Mouse (Mus musculus) heart, embryonic 14.5 days (tissue): ENCODE measurements around the gene Focad. TPM values are rescaled to one million over a fixed set of nuclear protein-coding genes. Genes with fewer than 3 reads are reported as not detected.
"Not testable (repeated sequence)": the region's sequence is repeated elsewhere in the genome, so short reads cannot be mapped to it uniquely, and the experiment has no call there.

ENCODE experiments used
- ATAC-seq: fragments of 200-750 bp; cut with Nextera tagmentation; 2 replicates; pipeline ENCODE4 v1.8.0; 2017; ENCODE audit warnings: low read depth, moderate TSS enrichment; ENCODE audit not compliant: insufficient number of reproducible peaks, insufficient read depth, low FRiP score
- H3K27ac ChIP-seq, 2 experiments: fragments of 200-500 bp in 1 of 2; fragments of 300-500 bp in 1 of 2; sonication (generic) in 1 of 2; replicated peaks in 1 of 2; 2 replicates each; pipeline ENCODE4 v1.5.1; 2012 to 2014; ENCODE audit warnings: low read depth in 2 of 2, low read length in 2 of 2, control low read depth in 1 of 2, mild to moderate bottlenecking in 1 of 2, mixed read lengths in 1 of 2; ENCODE audit not compliant: control insufficient read depth in 1 of 2, insufficient read depth in 1 of 2
- H3K27me3 ChIP-seq: fragments of 300-500 bp; sonication (generic); 2 replicates; pipeline ENCODE4 v1.6.1; 2014; ENCODE audit warnings: mild to moderate bottlenecking, low read length, control low read depth; ENCODE audit not compliant: control insufficient read depth, insufficient read depth
- H3K36me3 ChIP-seq: fragments of 300-500 bp; sonication (generic); 2 replicates; pipeline ENCODE4 v1.6.1; 2014; ENCODE audit warnings: mild to moderate bottlenecking, control low read depth, low read length, mixed read lengths; ENCODE audit not compliant: control insufficient read depth, insufficient read depth
- H3K4me1 ChIP-seq, 2 experiments: fragments of 200-500 bp in 1 of 2; fragments of 300-500 bp in 1 of 2; sonication (generic) in 1 of 2; 2 replicates each; pipeline ENCODE4 v1.6.1; 2012 to 2014; ENCODE audit warnings: low read length in 2 of 2, control low read depth in 1 of 2, mixed read lengths in 1 of 2; ENCODE audit not compliant: control insufficient read depth in 2 of 2, insufficient read depth in 2 of 2
- H3K4me2 ChIP-seq: fragments of 300-500 bp; sonication (generic); 2 replicates; pipeline ENCODE4 v1.6.1; 2014; ENCODE audit warnings: mild to moderate bottlenecking, low read length
- H3K4me3 ChIP-seq, 2 experiments: fragments of 200-500 bp in 1 of 2; fragments of 300-500 bp in 1 of 2; sonication (generic) in 1 of 2; 2 replicates each; pipeline ENCODE4 v1.5.1; 2012 to 2014; ENCODE audit warnings: low read length in 2 of 2, mild to moderate bottlenecking in 2 of 2, control low read depth in 1 of 2, low read depth in 1 of 2, moderate library complexity in 1 of 2; ENCODE audit not compliant: control insufficient read depth in 1 of 2, insufficient read depth in 1 of 2
- H3K9ac ChIP-seq: fragments of 300-500 bp; sonication (generic); 2 replicates; pipeline ENCODE4 v1.6.1; 2014; ENCODE audit warnings: mild to moderate bottlenecking, low read length
- H3K9me3 ChIP-seq: fragments of 300-500 bp; sonication (generic); 2 replicates; pipeline ENCODE4 v1.6.1; 2016; ENCODE audit warnings: low read length, control low read depth; ENCODE audit not compliant: control insufficient read depth
- WGBS: fragments of 180-500 bp; shearing (Covaris S2); extraction: QIAGEN DNeasy Blood & Tissue Kit; methylation state at CpG from one replicate; pipeline ENCODE4 v1.1.7; 2014; 5-methylcytosine and 5-hydroxymethylcytosine counted together
- polyA plus RNA-seq: library from polyadenylated mRNA; unstranded; fragments of >200 nt; fragmentation: Nextera tagmentation; extraction: Ambion mirVana; gene quantifications from 2 replicates; pipeline ENCODE4 v1.2.1, GENCODE M21; 2014

The Focad gene
- polyA plus RNA-seq, 1 experiment from 2014 or later: 9.8 TPM

- 87% methylated on average over 6 of the region's 6 CpGs for WGBS
- Histone ChIP-seq H3K36me3 (no peaks in the 10 kb centered on the region), H3K9me3 (no peaks in the 10 kb centered on the region), H3K4me3 (no peak overlapping the region), H3K4me1 (no peaks in the 10 kb centered on the region), H3K27ac (no peak overlapping the region), H3K27me3 (no peaks in the 10 kb centered on the region), H3K4me2 (no peak overlapping the region), H3K9ac (no peak overlapping the region)
- no peak for ATAC-seq
Observed at GRCm38 (mm10) chr4:88369951-88370350, 275.5 kb downstream of the Focad start.

- H3K4me2 ChIP-seq: no peak overlapping the region
- WGBS: 94% methylated on average over 8 of the region's 8 CpGs
- H3K9me3 ChIP-seq: no peaks in the 10 kb centered on the region
Observed at GRCm38 (mm10) chr4:88370819-88371218, 276.4 kb downstream of the Focad start.

GRCm38 (mm10) chr4:88372293-88373224 is 278.1 kb downstream of the Focad start:
- no peaks in the 10 kb centered on the region for H3K36me3 ChIP-seq
- H3K4me3 ChIP-seq: no peak overlapping the region
- H3K27me3 ChIP-seq: no peaks in the 10 kb centered on the region
- no peak overlapping the region for H3K4me2 ChIP-seq
- no peak overlapping the region for H3K9ac ChIP-seq
- ATAC-seq: no peak
- no peaks in the 10 kb centered on the region for H3K4me1 ChIP-seq
- no peak overlapping the region for H3K27ac ChIP-seq
- H3K9me3 ChIP-seq: no peaks in the 10 kb centered on the region
- WGBS: 82% methylated on average over 18 of the region's 18 CpGs

More at GRCm38 (mm10) chr4:88370819-88371218, 276.4 kb downstream of the Focad start:
- Histone ChIP-seq H3K27ac (no peak overlapping the region), H3K4me1 (no peaks in the 10 kb centered on the region), H3K36me3 (no peaks in the 10 kb centered on the region), H3K9ac (no peak overlapping the region), H3K4me3 (no peak overlapping the region), H3K27me3 (no peaks in the 10 kb centered on the region)
- no peak for ATAC-seq

- no peak overlapping the region for H3K4me3 ChIP-seq
- no peak for ATAC-seq
- H3K9ac ChIP-seq: no peak overlapping the region
- whole genome bisulfite sequencing: 60% methylated on average over 1 of the region's 1 CpGs
- H3K4me1 ChIP-seq: peaks cover 0 to 7% of the 10 kb centered on the region in 2 experiments; a peak in 1 of 4 replicates
- no peak overlapping the region for H3K4me2 ChIP-seq
- H3K36me3 ChIP-seq: no peaks in the 10 kb centered on the region
- H3K27me3 ChIP-seq: no peaks in the 10 kb centered on the region
- H3K27ac ChIP-seq: no peak overlapping the region
- no peaks in the 10 kb centered on the region for H3K9me3 ChIP-seq
Observed at GRCm38 (mm10) chr4:88390036-88390435, 295.6 kb downstream of the Focad start.

GRCm38 (mm10) chr4:88390596-88390995 is 296.2 kb downstream of the Focad start:
- not testable (repeated sequence) for H3K9ac ChIP-seq, H3K27ac ChIP-seq, H3K9me3 ChIP-seq, H3K4me1 ChIP-seq, H3K4me3 ChIP-seq, H3K4me2 ChIP-seq, H3K27me3 ChIP-seq, H3K36me3 ChIP-seq, ATAC-seq
- 94% methylated on average over 1 of the region's 1 CpGs for WGBS

- H3K4me1 ChIP-seq: peaks cover 0 to 7% of the 10 kb centered on the region in 2 experiments; a peak in 2 of 4 replicates
- no peak overlapping the region for H3K4me3 ChIP-seq
- no peak overlapping the region for H3K4me2 ChIP-seq
- H3K9ac ChIP-seq: no peak overlapping the region
- H3K9me3 ChIP-seq: no peaks in the 10 kb centered on the region
- ATAC-seq: no peak
- H3K27me3 ChIP-seq: no peaks in the 10 kb centered on the region
- WGBS: 89% methylated on average over 3 of the region's 3 CpGs
- H3K27ac ChIP-seq: no peak overlapping the region
- no peaks in the 10 kb centered on the region for H3K36me3 ChIP-seq
Observed at GRCm38 (mm10) chr4:88395717-88396116, 301.3 kb downstream of the Focad start.

GRCm38 (mm10) chr4:88396995-88397521 is 302.6 kb downstream of the Focad start:
- H3K4me1 ChIP-seq: peaks cover 0 to 7% of the 10 kb centered on the region in 2 experiments; a peak in 2 of 4 replicates
- no peaks in the 10 kb centered on the region for H3K36me3 ChIP-seq
- no peak overlapping the region for H3K27ac ChIP-seq
- no peak overlapping the region for H3K4me2 ChIP-seq
- H3K9ac ChIP-seq: no peak overlapping the region
- no peaks in the 10 kb centered on the region for H3K9me3 ChIP-seq
- ATAC-seq: no peak
- 57% methylated on average over 6 of the region's 6 CpGs for WGBS
- no peak overlapping the region for H3K4me3 ChIP-seq
- H3K27me3 ChIP-seq: no peaks in the 10 kb centered on the region
